Mouse (Mus musculus): ENCODE results near the gene Sinhcaf. TPM values are rescaled to one million over a fixed set of nuclear protein-coding genes. Genes with fewer than 3 reads are reported as not detected.
"Not testable (repeated sequence)": the region's sequence is repeated elsewhere in the genome, so short reads cannot be mapped to it uniquely, and the experiment has no call there.

The Sinhcaf gene
- polyA plus RNA-seq (2012; rRNA removed): 5.5 and 5.7 TPM in 2 replicates

GRCm38 (mm10) chr6:148946409-148946742 lies at the start of gene Sinhcaf:
Gene Sinhcaf, minus strand, starts transcription at chr6:148946467.
- WGBS: 1% methylated on average over 47 of the region's 47 CpGs
- DNase-seq (ENCODE audit: low read depth, low spot score): peak; percentile 97

GRCm38 (mm10) chr6:148994327-148994999 lies 48.2 kb upstream of the Sinhcaf start:
- 79% methylated on average over 5 of the region's 5 CpGs for WGBS

GRCm38 (mm10) chr6:148993117-148994077 lies 47.1 kb upstream of the Sinhcaf start:
- 54% methylated on average over 9 of the region's 9 CpGs for WGBS
- no peak for DNase-seq (ENCODE audit: low read depth, low spot score)

More at GRCm38 (mm10) chr6:148994327-148994999, 48.2 kb upstream of the Sinhcaf start:
- no peak for DNase-seq (ENCODE audit: low read depth, low spot score)

- 65% methylated on average over 4 of the region's 4 CpGs for WGBS
Measured at GRCm38 (mm10) chr6:148992373-148993116, 46.3 kb upstream of the Sinhcaf start.

GRCm38 (mm10) chr6:148991660-148992372 lies 45.5 kb upstream of the Sinhcaf start:
- DNase-seq (ENCODE audit: low read depth, low spot score): no peak
- 63% methylated on average over 6 of the region's 6 CpGs for WGBS

More at GRCm38 (mm10) chr6:148992373-148993116, 46.3 kb upstream of the Sinhcaf start:
- no peak for DNase-seq (ENCODE audit: low read depth, low spot score)

GRCm38 (mm10) chr6:148989792-148990491 lies 43.7 kb upstream of the Sinhcaf start:
- not testable (repeated sequence) for DNase-seq (ENCODE audit: low read depth, low spot score)
- WGBS: 14% methylated on average over 3 of the region's 3 CpGs

- 91% methylated on average over 4 of the region's 4 CpGs for WGBS
- no peak for DNase-seq (ENCODE audit: low read depth, low spot score)
Measured at GRCm38 (mm10) chr6:148986003-148986402, 39.7 kb upstream of the Sinhcaf start.

- 70% methylated on average over 3 of the region's 3 CpGs for WGBS
- no peak for DNase-seq (ENCODE audit: low read depth, low spot score)
Measured at GRCm38 (mm10) chr6:148980495-148980894, 34.2 kb upstream of the Sinhcaf start.

GRCm38 (mm10) chr6:148975096-148975495 lies 28.8 kb upstream of the Sinhcaf start:
- DNase-seq (ENCODE audit: low read depth, low spot score): no peak
- WGBS: 96% methylated on average over 3 of the region's 3 CpGs

GRCm38 (mm10) chr6:148972891-148973290 lies 26.6 kb upstream of the Sinhcaf start:
- DNase-seq (ENCODE audit: low read depth, low spot score): no peak
- 75% methylated on average over 2 of the region's 2 CpGs for WGBS

- no peak for DNase-seq (ENCODE audit: low read depth, low spot score)
- 64% methylated on average over 9 of the region's 9 CpGs for WGBS
Measured at GRCm38 (mm10) chr6:148972059-148972848, 26.0 kb upstream of the Sinhcaf start.

GRCm38 (mm10) chr6:148971385-148971940 lies 25.2 kb upstream of the Sinhcaf start:
- WGBS: 40% methylated on average over 9 of the region's 9 CpGs
- no peak for DNase-seq (ENCODE audit: low read depth, low spot score)

GRCm38 (mm10) chr6:148961285-148961684 lies 15.0 kb upstream of the Sinhcaf start:
- DNase-seq (ENCODE audit: low read depth, low spot score): no peak
- WGBS: 23% methylated on average over 1 of the region's 1 CpGs

GRCm38 (mm10) chr6:148959540-148960238 lies 13.4 kb upstream of the Sinhcaf start:
- DNase-seq (ENCODE audit: low read depth, low spot score): no peak
- 47% methylated on average over 4 of the region's 4 CpGs for WGBS

- WGBS: 88% methylated on average over 1 of the region's 1 CpGs
- no peak for DNase-seq (ENCODE audit: low read depth, low spot score)
Measured at GRCm38 (mm10) chr6:148958712-148959111, 12.4 kb upstream of the Sinhcaf start.

- WGBS: 92% methylated on average over 3 of the region's 3 CpGs
- DNase-seq (ENCODE audit: low read depth, low spot score): no peak
Measured at GRCm38 (mm10) chr6:148957046-148957445, 10.8 kb upstream of the Sinhcaf start.
